Mouse (Mus musculus) hindbrain, embryonic 11.5 days (tissue): ENCODE data around the gene Timd2. TPM values are rescaled to one million over a fixed set of nuclear protein-coding genes. Genes with fewer than 3 reads are reported as not detected.
"Not testable (repeated sequence)": the region's sequence is repeated elsewhere in the genome, so short reads cannot be mapped to it uniquely, and the experiment has no call there.

Experiments
- ATAC-seq: fragments of 200-750 bp; cut with Nextera tagmentation; 2 replicates; pipeline ENCODE4 v1.8.0; 2017; ENCODE audit warnings: mild to moderate bottlenecking, moderate TSS enrichment, moderate library complexity; ENCODE audit not compliant: low FRiP score
- DNase-seq: peaks from one replicate; pipeline ENCODE4 v3.0.0-alpha.2; 2015; ENCODE audit warnings: low spot score
- H3K27ac ChIP-seq: fragments of 300-500 bp; sonication (generic); 2 replicates; pipeline ENCODE4 v1.5.1; 2014; ENCODE audit warnings: mild to moderate bottlenecking, low read depth, low read length
- H3K27me3 ChIP-seq: fragments of 300-500 bp; sonication (generic); 2 replicates; pipeline ENCODE4 v1.6.1; 2014; ENCODE audit warnings: mild to moderate bottlenecking, low read length, moderate library complexity, mixed read lengths; ENCODE audit not compliant: control insufficient read depth, insufficient read depth
- H3K36me3 ChIP-seq: fragments of 300-500 bp; sonication (generic); 2 replicates; pipeline ENCODE4 v1.6.1; 2014; ENCODE audit warnings: mild to moderate bottlenecking, low read length, moderate library complexity, mixed read lengths; ENCODE audit not compliant: control insufficient read depth, insufficient read depth
- H3K4me1 ChIP-seq: fragments of 300-500 bp; sonication (generic); replicated peaks from 2 replicates; pipeline ENCODE4 v1.6.1; 2014; ENCODE audit warnings: low read length, mixed read lengths; ENCODE audit not compliant: control insufficient read depth, insufficient read depth
- H3K4me2 ChIP-seq: fragments of 300-500 bp; sonication (generic); replicated peaks from 2 replicates; pipeline ENCODE4 v1.6.1; 2014; ENCODE audit warnings: mild to moderate bottlenecking, low read depth, low read length
- H3K4me3 ChIP-seq: fragments of 300-500 bp; sonication (generic); 2 replicates; pipeline ENCODE4 v1.5.1; 2014; ENCODE audit warnings: low read depth, low read length
- H3K9ac ChIP-seq: fragments of 300-500 bp; sonication (generic); 2 replicates; pipeline ENCODE4 v1.6.1; 2014; ENCODE audit warnings: low read depth, low read length
- H3K9me3 ChIP-seq: fragments of 300-500 bp; sonication (generic); 2 replicates; pipeline ENCODE4 v1.6.1; 2016; ENCODE audit warnings: low read length; ENCODE audit not compliant: control insufficient read depth
- WGBS: fragments of 180-500 bp; shearing (Covaris S2); extraction: QIAGEN DNeasy Blood & Tissue Kit; methylation state at CpG from one replicate; pipeline ENCODE4 v1.1.7; 2014; 5-methylcytosine and 5-hydroxymethylcytosine counted together
- polyA plus RNA-seq: library from polyadenylated mRNA; unstranded; fragments of >200 nt; fragmentation: Nextera tagmentation; extraction: Ambion mirVana; gene quantifications from 2 replicates; pipeline ENCODE4 v1.2.1, GENCODE M21; 2014

The Timd2 gene
- polyA plus RNA-seq, 1 experiment from 2014 or later = not detected

DNA sequence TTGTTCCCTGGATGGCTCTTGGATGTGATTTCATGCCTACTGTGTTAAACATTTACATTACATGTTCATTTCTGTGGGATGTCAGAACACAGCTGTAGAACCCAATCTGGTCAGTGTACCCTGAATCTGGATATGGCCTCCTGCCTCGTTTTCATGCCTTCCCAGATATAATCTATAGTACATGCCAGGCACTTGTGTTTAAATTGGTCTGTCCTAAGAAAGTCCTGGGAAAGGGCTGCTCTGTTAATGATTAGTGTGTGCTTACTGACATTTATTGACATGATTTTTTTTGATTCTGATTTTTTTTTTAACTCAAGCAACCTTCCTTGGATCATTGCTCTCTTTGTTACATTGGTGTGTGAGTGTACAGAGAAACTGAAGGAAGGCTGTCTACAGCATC, 27.8 kb upstream of the Timd2 start:
- DNase-seq (no peak), ATAC-seq (no peak)
- Histone ChIP-seq H3K9ac (no peak overlapping the region), H3K9me3 (no peaks in the 10 kb centered on the region), H3K27me3 (no peaks in the 10 kb centered on the region), H3K27ac (no peak overlapping the region), H3K4me1 (no peaks in the 10 kb centered on the region), H3K36me3 (no peaks in the 10 kb centered on the region), H3K4me2 (no peak overlapping the region), H3K4me3 (no peak overlapping the region)
- WGBS = 83% methylated on average over 1 of the region's 1 CpGs

DNA sequence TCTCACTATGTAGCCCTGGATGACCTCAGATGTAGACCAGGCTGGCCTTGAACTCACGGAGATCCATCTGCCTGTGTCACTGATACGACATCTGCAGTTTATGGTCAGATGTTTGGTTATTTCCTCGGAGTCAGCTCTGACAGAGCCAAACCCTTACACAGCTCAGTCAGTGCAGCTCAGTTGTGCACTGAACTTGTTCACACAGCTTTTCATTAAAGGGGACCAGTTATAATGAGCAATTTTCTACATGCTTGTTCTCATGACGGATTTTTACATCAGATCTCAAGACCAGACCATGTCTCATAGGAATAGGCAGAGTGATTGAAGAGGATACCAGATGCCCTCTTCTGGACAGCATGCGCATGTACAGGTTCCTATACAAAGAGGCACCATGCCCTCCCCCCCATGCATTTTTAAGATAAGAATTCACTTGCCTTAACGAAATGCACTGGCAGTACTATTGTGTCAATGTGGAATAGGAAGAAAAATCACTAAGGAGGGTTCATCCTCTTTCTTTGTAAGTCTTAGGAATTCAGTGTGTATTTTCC, 26.5 kb upstream of the Timd2 start:
- H3K4me2 ChIP-seq = no peak overlapping the region
- H3K4me1 ChIP-seq = no peaks in the 10 kb centered on the region
- no peak overlapping the region for H3K4me3 ChIP-seq
- H3K27me3 ChIP-seq = no peaks in the 10 kb centered on the region
- ATAC-seq (peak; percentile 76), DNase-seq (no peak)
- no peaks in the 10 kb centered on the region for H3K9me3 ChIP-seq
- H3K36me3 ChIP-seq = no peaks in the 10 kb centered on the region
- H3K27ac ChIP-seq = no peak overlapping the region
- WGBS = 64% methylated on average over 6 of the region's 6 CpGs
- no peak overlapping the region for H3K9ac ChIP-seq

DNA sequence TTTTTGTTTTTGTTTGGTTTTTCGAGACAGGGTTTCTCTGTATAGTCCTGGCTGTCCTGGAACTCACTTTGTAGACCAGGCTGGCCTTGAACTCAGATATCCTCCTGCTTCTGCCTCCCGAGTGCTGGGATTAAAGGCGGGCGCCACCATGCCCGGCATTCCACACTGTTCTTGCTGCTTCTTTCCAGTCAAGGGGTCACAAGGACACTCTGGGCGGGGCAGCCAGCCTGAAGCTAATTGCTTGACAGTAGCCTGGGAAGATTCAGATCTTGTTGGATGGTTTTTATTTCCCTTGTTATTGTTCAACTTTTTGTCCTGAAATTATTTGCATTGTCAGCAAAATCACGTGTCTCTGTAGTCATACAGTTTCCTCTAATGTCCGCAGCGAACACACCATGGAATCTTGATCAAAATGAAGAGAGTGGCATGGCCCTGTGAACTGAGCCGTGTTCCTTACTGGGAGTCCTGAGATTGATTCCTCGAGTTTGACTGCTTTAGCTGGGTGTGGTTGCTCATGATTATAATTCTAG, 24.7 kb upstream of the Timd2 start:
- Histone ChIP-seq H3K4me1 (no peaks in the 10 kb centered on the region), H3K27me3 (no peaks in the 10 kb centered on the region), H3K4me2 (no peak overlapping the region), H3K9ac (no peak overlapping the region), H3K27ac (no peak overlapping the region), H3K36me3 (no peaks in the 10 kb centered on the region), H3K9me3 (no peaks in the 10 kb centered on the region), H3K4me3 (no peak overlapping the region)
- DNase-seq = no peak
- no peak for ATAC-seq
- 85% methylated on average over 11 of the region's 11 CpGs for WGBS

DNA sequence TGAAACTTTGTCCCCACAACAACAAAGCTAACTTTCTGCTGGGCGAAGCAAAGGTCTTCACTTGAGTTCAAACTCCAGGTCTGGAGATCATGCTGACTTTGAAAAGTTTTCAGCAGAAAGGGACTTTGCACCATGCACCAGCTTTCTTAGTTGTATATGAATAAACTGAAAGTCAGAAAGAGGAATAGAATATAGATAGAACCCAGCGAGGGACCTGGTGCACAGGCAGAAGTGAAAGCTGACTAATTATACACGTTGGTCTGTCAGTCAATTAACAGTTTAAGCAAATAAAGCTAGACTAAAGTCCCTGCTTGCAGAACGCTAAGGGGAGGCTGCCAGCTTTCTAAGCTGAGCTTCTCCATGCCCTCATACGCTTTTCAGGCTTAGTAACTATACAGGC, 8.0 kb downstream of the Timd2 start:
- DNase-seq (no peak), ATAC-seq (no peak)
- Histone ChIP-seq H3K4me1 (no peaks in the 10 kb centered on the region), H3K9ac (no peak overlapping the region), H3K9me3 (no peaks in the 10 kb centered on the region), H3K27me3 (no peaks in the 10 kb centered on the region), H3K4me3 (no peak overlapping the region), H3K36me3 (no peaks in the 10 kb centered on the region), H3K4me2 (no peak overlapping the region), H3K27ac (no peak overlapping the region)
- 87% methylated on average over 5 of the region's 5 CpGs for WGBS

DNA sequence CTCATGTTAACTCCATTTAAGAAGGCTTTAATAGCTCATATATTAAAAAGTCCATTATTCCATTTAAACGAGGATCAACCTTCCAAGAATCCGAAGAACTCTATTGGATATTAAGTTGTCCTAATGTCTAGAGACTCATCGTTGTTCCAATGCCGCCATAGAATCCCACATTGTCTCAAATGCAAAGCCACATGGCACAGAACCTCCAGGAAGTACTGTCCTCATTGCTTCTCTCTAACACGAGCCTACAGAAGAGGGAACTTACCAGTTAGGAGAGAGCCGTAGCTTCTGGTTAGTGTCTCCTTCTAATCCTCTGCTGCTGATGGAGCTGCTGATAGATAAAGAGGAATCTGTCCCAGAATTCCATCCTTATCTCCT, 8.6 kb downstream of the Timd2 start:
- H3K9ac ChIP-seq = no peak overlapping the region
- no peaks in the 10 kb centered on the region for H3K27me3 ChIP-seq
- H3K4me1 ChIP-seq = no peaks in the 10 kb centered on the region
- DNase-seq = no peak
- ATAC-seq = no peak
- no peak overlapping the region for H3K27ac ChIP-seq
- WGBS = 86% methylated on average over 6 of the region's 6 CpGs
- no peaks in the 10 kb centered on the region for H3K36me3 ChIP-seq
- no peak overlapping the region for H3K4me2 ChIP-seq
- no peak overlapping the region for H3K4me3 ChIP-seq
- H3K9me3 ChIP-seq = no peaks in the 10 kb centered on the region

DNA sequence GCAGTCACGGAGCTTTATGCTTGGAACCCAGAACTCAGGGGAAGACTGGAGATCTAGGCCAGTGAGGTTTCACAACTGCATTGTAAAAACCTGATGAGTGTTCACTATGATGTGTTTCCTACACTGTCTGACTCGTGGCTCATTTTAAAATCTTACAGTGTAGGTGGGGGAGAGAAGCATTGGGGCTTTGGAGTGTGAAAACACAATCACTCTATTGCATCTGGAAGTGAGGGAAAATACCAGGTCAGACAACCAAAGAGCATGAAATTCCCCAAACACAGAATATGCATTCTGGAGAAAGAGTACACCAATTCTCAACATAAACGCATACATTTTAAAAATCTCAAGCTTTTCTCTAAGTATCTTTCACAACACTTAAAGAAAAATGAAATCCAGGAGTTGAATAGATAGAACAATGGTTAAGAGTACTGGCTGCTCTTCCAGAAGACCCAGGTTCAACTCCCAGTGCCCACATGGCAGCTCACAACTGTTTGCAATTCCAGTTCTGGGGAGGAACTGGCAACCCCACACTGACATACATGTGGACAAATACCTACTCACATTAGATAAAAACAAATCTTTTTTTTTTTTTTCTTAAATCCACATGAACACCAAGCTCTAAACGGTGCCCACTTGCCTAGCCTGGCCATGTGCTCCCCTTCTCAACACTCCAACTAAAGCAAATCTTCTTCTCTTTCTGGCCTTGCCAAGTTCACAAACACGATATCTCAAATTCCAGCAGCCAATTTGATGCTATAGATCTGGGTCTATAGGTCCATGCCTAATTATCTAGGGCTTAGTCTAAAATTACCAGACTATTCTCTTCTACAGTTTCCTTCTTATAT, 9.2 kb downstream of the Timd2 start:
- H3K4me2 ChIP-seq = no peak overlapping the region
- DNase-seq = no peak
- no peaks in the 10 kb centered on the region for H3K27me3 ChIP-seq
- H3K36me3 ChIP-seq = no peaks in the 10 kb centered on the region
- H3K4me3 ChIP-seq = no peak overlapping the region
- ATAC-seq = no peak
- 88% methylated on average over 5 of the region's 5 CpGs for WGBS
- no peak overlapping the region for H3K27ac ChIP-seq
- H3K4me1 ChIP-seq = no peaks in the 10 kb centered on the region
- H3K9ac ChIP-seq = no peak overlapping the region
- no peaks in the 10 kb centered on the region for H3K9me3 ChIP-seq

DNA sequence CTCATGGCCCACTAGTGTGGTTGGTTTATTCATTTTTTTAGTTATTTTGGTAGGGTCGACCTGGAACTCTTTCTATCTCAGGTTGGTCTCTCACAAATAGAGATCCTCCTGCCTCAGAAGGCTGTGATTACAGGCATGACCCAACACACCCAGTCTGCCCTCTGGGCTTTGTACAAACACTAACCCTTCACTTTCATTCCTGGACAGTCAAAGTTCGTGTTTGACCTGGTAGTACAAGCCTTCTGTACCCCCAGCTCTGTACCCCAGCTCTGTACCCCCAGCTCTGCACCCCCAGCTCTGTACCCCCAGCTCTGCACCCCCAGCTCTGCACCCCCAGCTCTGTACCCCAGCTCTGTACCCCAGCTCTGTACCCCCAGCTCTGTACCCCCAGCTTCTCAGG, 11.0 kb downstream of the Timd2 start:
- H3K27ac ChIP-seq, H3K4me1 ChIP-seq, ATAC-seq, H3K9ac ChIP-seq, H3K27me3 ChIP-seq, DNase-seq, H3K36me3 ChIP-seq, H3K4me2 ChIP-seq, H3K4me3 ChIP-seq, H3K9me3 ChIP-seq: not testable (repeated sequence)
- 76% methylated on average over 2 of the region's 2 CpGs for WGBS

DNA sequence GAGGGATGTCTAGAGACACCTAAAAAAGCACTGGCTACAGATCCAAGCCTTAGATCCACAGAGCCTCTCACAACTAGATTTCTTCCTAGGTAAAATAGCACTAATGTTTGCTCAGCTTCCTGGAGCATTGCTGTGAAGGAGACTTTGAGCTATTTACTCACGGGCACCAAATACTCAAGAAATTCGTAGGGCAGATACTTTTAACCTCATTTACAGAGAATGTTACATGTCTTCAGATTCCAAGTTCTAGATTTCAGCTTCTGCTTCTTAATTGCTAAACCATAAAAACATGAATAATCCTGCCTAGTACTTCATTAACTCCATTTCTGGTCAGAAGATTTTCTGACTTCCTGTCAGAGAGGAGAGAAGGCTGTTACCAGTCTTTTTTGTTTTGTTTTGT, 16.7 kb downstream of the Timd2 start:
- no peak overlapping the region for H3K4me2 ChIP-seq
- no peaks in the 10 kb centered on the region for H3K36me3 ChIP-seq
- 96% methylated on average over 2 of the region's 2 CpGs for WGBS
- no peaks in the 10 kb centered on the region for H3K27me3 ChIP-seq
- no peaks in the 10 kb centered on the region for H3K4me1 ChIP-seq
- no peak overlapping the region for H3K9ac ChIP-seq
- H3K27ac ChIP-seq = no peak overlapping the region
- DNase-seq (no peak), ATAC-seq (no peak)
- H3K4me3 ChIP-seq = no peak overlapping the region
- H3K9me3 ChIP-seq = no peaks in the 10 kb centered on the region

DNA sequence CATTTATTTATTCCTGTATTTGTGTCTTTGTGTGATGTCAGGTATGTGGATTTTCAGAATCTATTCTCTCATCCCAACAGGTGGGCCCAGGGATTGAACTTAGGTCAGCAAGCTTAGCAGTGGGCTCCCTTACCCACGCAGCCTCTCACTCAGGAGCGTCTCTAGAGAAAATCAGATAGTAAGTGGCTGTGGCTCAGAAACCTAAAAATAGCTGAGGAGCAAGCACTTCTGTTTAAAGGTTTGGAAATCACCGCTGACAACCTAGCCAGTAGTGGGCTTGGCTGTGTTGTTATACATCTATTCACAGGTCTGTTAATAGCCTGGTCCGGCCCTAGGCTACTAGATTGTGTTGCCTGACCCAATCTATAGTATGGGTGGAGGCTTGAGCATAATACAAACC, 23.1 kb downstream of the Timd2 start:
- H3K27me3 ChIP-seq = no peaks in the 10 kb centered on the region
- no peak for ATAC-seq
- no peak overlapping the region for H3K4me2 ChIP-seq
- no peak overlapping the region for H3K9ac ChIP-seq
- H3K36me3 ChIP-seq = no peaks in the 10 kb centered on the region
- no peaks in the 10 kb centered on the region for H3K4me1 ChIP-seq
- no peak overlapping the region for H3K4me3 ChIP-seq
- 78% methylated on average over 4 of the region's 4 CpGs for WGBS
- no peaks in the 10 kb centered on the region for H3K9me3 ChIP-seq
- DNase-seq = no peak
- no peak overlapping the region for H3K27ac ChIP-seq
